Mouse (Mus musculus): ENCODE measurements at regions not wholly inside any gene's neighbourhood (a gene's known extent, or its start where the extent isn't known, plus 50 kb on each side); places are given as distances from the start of the nearest gene placed in this dataset.

- 60% methylated on average over 4 of the region's 4 CpGs for WGBS (ENCODE audit: insufficient replicate concordance)
- TF ChIP-seq EP300 (IDR thresholded peaks at IDR 0.05; ENCODE audit: low read depth) (no peak), CTCF (IDR thresholded peaks at IDR 0.05; ENCODE audit: low read depth) (no peak)
- Histone ChIP-seq H3K9me3 (ENCODE audit: control insufficient read depth, low read length) (no peaks in the 10 kb centered on the region), H3K4me3 (ENCODE audit: insufficient read depth in 1 of 2, low read depth in 2 of 2, low read length in 2 of 2) (no peak overlapping the region), H3K27me3 (ENCODE audit: control insufficient read depth, insufficient read depth, low read length) (no peaks in the 10 kb centered on the region), H3K4me1 (replicated peaks; ENCODE audit: control insufficient read depth in 2 of 2, insufficient read depth in 2 of 2, low read length in 1 of 2) (no peaks in the 10 kb centered on the region), H3K27ac (no peak overlapping the region), H3K36me3 (replicated peaks; ENCODE audit: control insufficient read depth, insufficient read depth, low read depth) (no peaks in the 10 kb centered on the region), H3K4me2 (ENCODE audit: low read depth) (no peak overlapping the region), H3K9ac (replicated peaks) (no peak overlapping the region)
- DNase-seq (ENCODE audit: low read depth in 3 of 3, low spot score in 3 of 3), result no peak
- ATAC-seq (ENCODE audit: insufficient read depth), result no peak
These were observed 143.8 kb downstream of the Cth start for GRCm38 (mm10) chr3:157781071-157781470.

GRCm38 (mm10) chr3:157777779-157778178, 147.1 kb downstream of the Cth start:
- no peak overlapping the region for H3K4me2 ChIP-seq (ENCODE audit: low read depth)
- H3K27me3 ChIP-seq (ENCODE audit: control insufficient read depth, insufficient read depth, low read length), result no peaks in the 10 kb centered on the region
- H3K4me3 ChIP-seq (ENCODE audit: insufficient read depth in 1 of 2, low read depth in 2 of 2, low read length in 2 of 2), result no peak overlapping the region
- ATAC-seq (ENCODE audit: insufficient read depth), result no peak
- H3K4me1 ChIP-seq (replicated peaks; ENCODE audit: control insufficient read depth in 2 of 2, insufficient read depth in 2 of 2, low read length in 1 of 2), result no peaks in the 10 kb centered on the region
- no peak overlapping the region for H3K9ac ChIP-seq (replicated peaks)
- DNase-seq (ENCODE audit: low read depth in 3 of 3, low spot score in 3 of 3), result no peak
- TF ChIP-seq CTCF (IDR thresholded peaks at IDR 0.05; ENCODE audit: low read depth) (no peak), EP300 (IDR thresholded peaks at IDR 0.05; ENCODE audit: low read depth) (no peak)
- 57% methylated on average over 1 of the region's 1 CpGs for WGBS (ENCODE audit: insufficient replicate concordance)
- no peaks in the 10 kb centered on the region for H3K9me3 ChIP-seq (ENCODE audit: control insufficient read depth, low read length)
- H3K27ac ChIP-seq, result no peak overlapping the region
- H3K36me3 ChIP-seq (replicated peaks; ENCODE audit: control insufficient read depth, insufficient read depth, low read depth), result no peaks in the 10 kb centered on the region

GRCm38 (mm10) chr3:157763487-157764199, 161.2 kb downstream of the Cth start:
- Histone ChIP-seq H3K4me3 (ENCODE audit: insufficient read depth in 1 of 2, low read depth in 2 of 2, low read length in 2 of 2) (no peak overlapping the region), H3K9me3 (ENCODE audit: control insufficient read depth, low read length) (no peaks in the 10 kb centered on the region), H3K9ac (replicated peaks) (no peak overlapping the region), H3K27me3 (ENCODE audit: control insufficient read depth, insufficient read depth, low read length) (no peaks in the 10 kb centered on the region), H3K27ac (no peak overlapping the region), H3K4me2 (ENCODE audit: low read depth) (no peak overlapping the region), H3K36me3 (replicated peaks; ENCODE audit: control insufficient read depth, insufficient read depth, low read depth) (no peaks in the 10 kb centered on the region), H3K4me1 (replicated peaks; ENCODE audit: control insufficient read depth in 2 of 2, insufficient read depth in 2 of 2, low read length in 1 of 2) (no peaks in the 10 kb centered on the region)
- WGBS (ENCODE audit: insufficient replicate concordance), result 43% methylated on average over 6 of the region's 6 CpGs
- ATAC-seq (ENCODE audit: insufficient read depth) (no peak), DNase-seq (ENCODE audit: low read depth in 3 of 3, low spot score in 3 of 3) (no peak)
- TF ChIP-seq EP300 (IDR thresholded peaks at IDR 0.05; ENCODE audit: low read depth) (no peak), CTCF (IDR thresholded peaks at IDR 0.05; ENCODE audit: low read depth) (no peak)

GRCm38 (mm10) chr3:157759856-157760255, 165.0 kb downstream of the Cth start:
- H3K4me3 ChIP-seq (ENCODE audit: insufficient read depth in 1 of 2, low read depth in 2 of 2, low read length in 2 of 2), result no peak overlapping the region
- no peak overlapping the region for H3K4me2 ChIP-seq (ENCODE audit: low read depth)
- ATAC-seq (ENCODE audit: insufficient read depth) (no peak), DNase-seq (ENCODE audit: low read depth in 3 of 3, low spot score in 3 of 3) (no peak)
- H3K4me1 ChIP-seq (replicated peaks; ENCODE audit: control insufficient read depth in 2 of 2, insufficient read depth in 2 of 2, low read length in 1 of 2), result no peaks in the 10 kb centered on the region
- no peaks in the 10 kb centered on the region for H3K36me3 ChIP-seq (replicated peaks; ENCODE audit: control insufficient read depth, insufficient read depth, low read depth)
- 74% methylated on average over 1 of the region's 1 CpGs for WGBS (ENCODE audit: insufficient replicate concordance)
- no peak overlapping the region for H3K9ac ChIP-seq (replicated peaks)
- H3K27me3 ChIP-seq (ENCODE audit: control insufficient read depth, insufficient read depth, low read length), result no peaks in the 10 kb centered on the region
- H3K9me3 ChIP-seq (ENCODE audit: control insufficient read depth, low read length), result no peaks in the 10 kb centered on the region
- no peak overlapping the region for H3K27ac ChIP-seq
- no peak for TF ChIP-seq CTCF (IDR thresholded peaks at IDR 0.05; ENCODE audit: low read depth)
- no peak for TF ChIP-seq EP300 (IDR thresholded peaks at IDR 0.05; ENCODE audit: low read depth)

GRCm38 (mm10) chr3:157754826-157755225, 170.1 kb downstream of the Cth start:
- no peak overlapping the region for H3K9ac ChIP-seq (replicated peaks)
- no peak for ATAC-seq (ENCODE audit: insufficient read depth)
- H3K27ac ChIP-seq, result no peak overlapping the region
- H3K36me3 ChIP-seq (replicated peaks; ENCODE audit: control insufficient read depth, insufficient read depth, low read depth), result no peaks in the 10 kb centered on the region
- no peak for DNase-seq (ENCODE audit: low read depth in 3 of 3, low spot score in 3 of 3)
- TF ChIP-seq EP300 (IDR thresholded peaks at IDR 0.05; ENCODE audit: low read depth) (no peak), CTCF (IDR thresholded peaks at IDR 0.05; ENCODE audit: low read depth) (no peak)
- no peak overlapping the region for H3K4me2 ChIP-seq (ENCODE audit: low read depth)
- WGBS (ENCODE audit: insufficient replicate concordance), result 59% methylated on average over 4 of the region's 4 CpGs
- no peaks in the 10 kb centered on the region for H3K27me3 ChIP-seq (ENCODE audit: control insufficient read depth, insufficient read depth, low read length)
- no peaks in the 10 kb centered on the region for H3K4me1 ChIP-seq (replicated peaks; ENCODE audit: control insufficient read depth in 2 of 2, insufficient read depth in 2 of 2, low read length in 1 of 2)
- H3K4me3 ChIP-seq (ENCODE audit: insufficient read depth in 1 of 2, low read depth in 2 of 2, low read length in 2 of 2), result no peak overlapping the region
- no peaks in the 10 kb centered on the region for H3K9me3 ChIP-seq (ENCODE audit: control insufficient read depth, low read length)
